Mouse (Mus musculus) lung, adult 2 months (tissue): ENCODE data around the gene Sh3bp5.

Experiments
- CTCF ChIP-seq: fragments of 200-500 bp; IDR thresholded peaks from 2 replicates; pipeline ENCODE4 v1.5.1; 2011; ENCODE audit warnings: mild to moderate bottlenecking, low read length, control low read depth; ENCODE audit not compliant: insufficient read depth
- POLR2A ChIP-seq: fragments of 200-500 bp; IDR thresholded peaks from 2 replicates; pipeline ENCODE4 v1.6.1; 2011; ENCODE audit warnings: low read depth, mild to moderate bottlenecking, control low read depth, low read length, borderline replicate concordance; ENCODE audit errors: extremely low read depth

DNA sequence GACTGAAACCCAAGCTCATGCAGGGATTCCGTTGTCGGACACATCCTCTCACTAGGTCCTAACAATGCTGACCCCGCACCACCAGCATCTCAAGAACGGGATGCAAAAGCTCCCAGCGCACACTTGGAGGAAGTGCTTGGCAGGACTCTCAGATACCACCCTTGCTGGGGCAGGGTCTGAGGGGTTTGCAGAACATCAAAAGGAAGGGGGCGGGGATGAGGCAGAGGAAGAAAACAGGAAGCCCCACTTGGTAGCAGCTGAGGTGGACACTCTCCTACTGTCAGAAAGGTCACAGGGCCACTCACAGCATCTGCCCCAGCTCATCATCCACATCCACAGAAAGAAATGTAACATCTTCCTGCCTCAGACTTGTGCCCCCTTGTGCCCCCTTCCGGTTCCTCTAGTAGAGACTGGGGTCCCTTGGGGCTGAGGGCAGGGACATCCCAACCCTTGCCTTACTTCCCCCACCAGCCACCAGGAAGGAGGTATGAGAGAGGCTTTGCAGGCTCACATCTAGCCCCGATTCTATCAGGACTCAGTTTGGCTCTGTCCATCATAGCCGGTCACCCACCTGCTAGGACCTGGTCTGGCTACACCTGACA lies 25.7 kb downstream of the Sh3bp5 start:
- TF ChIP-seq POLR2A = no peak
- no peak for TF ChIP-seq CTCF
